Mouse (Mus musculus) heart, postnatal 0 days (tissue): ENCODE results near the gene Lnx2.

Experiments used
- CTCF ChIP-seq: IDR thresholded peaks from 2 replicates; pipeline ENCODE4 v1.5.1; 2016; ENCODE audit warnings: antibody characterized with exemption, control low read depth, low read depth
- EP300 ChIP-seq: IDR thresholded peaks from 2 replicates; pipeline ENCODE4 v1.6.1; 2016; ENCODE audit warnings: antibody characterized with exemption, low read depth

- TF ChIP-seq EP300 (no peak), CTCF (no peak)
Observed at GRCm38 (mm10) chr5:147086816-147087215, 10.4 kb upstream of the Lnx2 start.
